Mouse (Mus musculus): ENCODE measurements around the gene Ugt1a10.

- TF ChIP-seq CTCF (conservative IDR thresholded peaks at IDR 0.05; ENCODE audit: insufficient read depth, insufficient read length, low read depth, low read length) (no peak), POLR2A (IDR thresholded peaks at IDR 0.05; ENCODE audit: low read depth, low read length) (no peak)
Measured at GRCm38 (mm10) chr1:88179657-88180056, 124.5 kb downstream of the Ugt1a10 start.

Data from kidney, adult 2 months (tissue).